Mouse (Mus musculus): Measurements from ENCODE around the gene Ces1g. TPM values are rescaled to one million over a fixed set of nuclear protein-coding genes. Genes with fewer than 3 reads are reported as not detected.

Ces1g gene
- polyA plus RNA-seq, 1 experiment from 2014 or later = 0.59 TPM

- no peak within 1 kb of the TSS for H3K27ac ChIP-seq
- WGBS (ENCODE audit: insufficient replicate concordance) = 68% methylated on average over 1 of the region's 1 CpGs
- H3K36me3 ChIP-seq = no peaks in the 10 kb centered on the region
- no peak for DNase-seq
- no peaks in the 10 kb centered on the region; the same call in 1 of the 2 replicates for H3K9me3 ChIP-seq (replicated peaks)
- H3K27me3 ChIP-seq = no peaks in the 10 kb centered on the region
- no peak for ATAC-seq (ENCODE audit: low read depth)
- no peak within 1 kb of the TSS for H3K4me3 ChIP-seq (replicated peaks)
- H3K4me2 ChIP-seq = no peak within 1 kb of the TSS
- H3K9ac ChIP-seq = no peak within 1 kb of the TSS
- H3K4me1 ChIP-seq (replicated peaks) = no peaks in the 10 kb centered on the region
These were observed 57.6 kb downstream of the Ces1g start, which contains the start of gene Ces1f for GRCm38 (mm10) chr8:93279556-93279955. Gene Ces1f, minus strand, starts transcription at chr8:93279747.

- Histone ChIP-seq H3K36me3 (no peaks in the 10 kb centered on the region), H3K27ac (no peak overlapping the region), H3K4me3 (replicated peaks) (no peak overlapping the region), H3K4me1 (replicated peaks) (no peaks in the 10 kb centered on the region), H3K27me3 (no peaks in the 10 kb centered on the region), H3K9ac (no peak overlapping the region), H3K4me2 (no peak overlapping the region), H3K9me3 (replicated peaks) (no peaks in the 10 kb centered on the region; the same call in 1 of the 2 replicates)
- DNase-seq (no peak), ATAC-seq (ENCODE audit: low read depth) (no peak)
- 49% methylated on average over 4 of the region's 4 CpGs for WGBS (ENCODE audit: insufficient replicate concordance)
These were observed 58.8 kb downstream of the Ces1g start for GRCm38 (mm10) chr8:93278176-93278805.

- no peaks in the 10 kb centered on the region; the same call in 1 of the 2 replicates for H3K9me3 ChIP-seq (replicated peaks)
- ATAC-seq (ENCODE audit: low read depth) = no peak
- no peak overlapping the region for H3K4me3 ChIP-seq (replicated peaks)
- no peak overlapping the region for H3K27ac ChIP-seq
- H3K36me3 ChIP-seq = no peaks in the 10 kb centered on the region
- 63% methylated on average over 4 of the region's 4 CpGs for WGBS (ENCODE audit: insufficient replicate concordance)
- no peaks in the 10 kb centered on the region for H3K4me1 ChIP-seq (replicated peaks)
- H3K4me2 ChIP-seq = no peak overlapping the region
- no peaks in the 10 kb centered on the region for H3K27me3 ChIP-seq
- H3K9ac ChIP-seq = no peak overlapping the region
- DNase-seq = no peak
These were observed 62.5 kb downstream of the Ces1g start for GRCm38 (mm10) chr8:93274609-93275008.

- H3K4me1 ChIP-seq (replicated peaks) = no peaks in the 10 kb centered on the region
- no peaks in the 10 kb centered on the region for H3K36me3 ChIP-seq
- H3K4me3 ChIP-seq (replicated peaks) = no peak overlapping the region
- H3K4me2 ChIP-seq = no peak overlapping the region
- no peaks in the 10 kb centered on the region for H3K27me3 ChIP-seq
- H3K27ac ChIP-seq = no peak overlapping the region
- DNase-seq = no peak
- H3K9me3 ChIP-seq (replicated peaks) = no peaks in the 10 kb centered on the region; the same call in 1 of the 2 replicates
- ATAC-seq (ENCODE audit: low read depth) = no peak
- WGBS (ENCODE audit: insufficient replicate concordance) = 67% methylated on average over 3 of the region's 3 CpGs
- no peak overlapping the region for H3K9ac ChIP-seq
These were observed 63.8 kb downstream of the Ces1g start for GRCm38 (mm10) chr8:93273321-93273720.

GRCm38 (mm10) chr8:93272686-93273085 lies 64.4 kb downstream of the Ces1g start:
- Histone ChIP-seq H3K4me3 (replicated peaks) (no peak overlapping the region), H3K27me3 (no peaks in the 10 kb centered on the region), H3K27ac (no peak overlapping the region), H3K36me3 (no peaks in the 10 kb centered on the region), H3K4me1 (replicated peaks) (no peaks in the 10 kb centered on the region), H3K9me3 (replicated peaks) (no peaks in the 10 kb centered on the region; the same call in 1 of the 2 replicates), H3K4me2 (no peak overlapping the region), H3K9ac (no peak overlapping the region)
- WGBS (ENCODE audit: insufficient replicate concordance) = 65% methylated on average over 4 of the region's 4 CpGs
- ATAC-seq (ENCODE audit: low read depth) = no peak
- DNase-seq = no peak

- Histone ChIP-seq H3K4me3 (replicated peaks) (no peak overlapping the region), H3K4me2 (no peak overlapping the region), H3K36me3 (no peaks in the 10 kb centered on the region), H3K9me3 (replicated peaks) (no peaks in the 10 kb centered on the region), H3K9ac (no peak overlapping the region), H3K27me3 (no peaks in the 10 kb centered on the region), H3K27ac (no peak overlapping the region), H3K4me1 (replicated peaks) (no peaks in the 10 kb centered on the region)
- DNase-seq (no peak), ATAC-seq (ENCODE audit: low read depth) (no peak)
- 32% methylated on average over 2 of the region's 2 CpGs for WGBS (ENCODE audit: insufficient replicate concordance)
These were observed 75.7 kb downstream of the Ces1g start for GRCm38 (mm10) chr8:93261436-93261835.

GRCm38 (mm10) chr8:93252400-93252925 lies 84.6 kb downstream of the Ces1g start:
- no peak overlapping the region for H3K27ac ChIP-seq
- no peak overlapping the region for H3K4me2 ChIP-seq
- H3K9ac ChIP-seq = no peak overlapping the region
- ATAC-seq (ENCODE audit: low read depth) = peak; percentile 60
- H3K9me3 ChIP-seq (replicated peaks) = no peaks in the 10 kb centered on the region
- H3K4me3 ChIP-seq (replicated peaks) = no peak overlapping the region
- H3K36me3 ChIP-seq = no peaks in the 10 kb centered on the region
- H3K27me3 ChIP-seq = no peaks in the 10 kb centered on the region
- no peaks in the 10 kb centered on the region for H3K4me1 ChIP-seq (replicated peaks)
- no peak for DNase-seq
- WGBS (ENCODE audit: insufficient replicate concordance) = 61% methylated on average over 1 of the region's 1 CpGs

Other genes starting within 250 kb of the Ces1g start
- gene Ces1c, start 206.0 kb downstream of the Ces1g start, polyA plus RNA-seq (2015; fragmentation: Nextera tagmentation; extraction: Ambion mirVana) = 0.45 and 0.50 TPM in 2 replicates
- gene Ces1d, start 139.5 kb downstream of the Ces1g start, polyA plus RNA-seq (2015; fragmentation: Nextera tagmentation; extraction: Ambion mirVana) = 5.2 and 6.2 TPM in 2 replicates
- gene Ces1e, start 107.7 kb downstream of the Ces1g start, polyA plus RNA-seq (2015; fragmentation: Nextera tagmentation; extraction: Ambion mirVana) = 0.57 and 0.69 TPM in 2 replicates
- 0.15 and 0.17 TPM in 2 replicates for gene Ces1f, start 57.6 kb downstream of the Ces1g start, polyA plus RNA-seq (2015; fragmentation: Nextera tagmentation; extraction: Ambion mirVana)
- not detected in 2 replicates for gene Ces1h, start 42.4 kb upstream of the Ces1g start, polyA plus RNA-seq (2015; fragmentation: Nextera tagmentation; extraction: Ambion mirVana)
- gene Ces5a, start 198.5 kb upstream of the Ces1g start, polyA plus RNA-seq (2015; fragmentation: Nextera tagmentation; extraction: Ambion mirVana) = not detected in 2 replicates

All from liver, embryonic 13.5 days (tissue).